Mouse (Mus musculus) ES-E14 (cell line): ENCODE data around the gene Cacybp.

ENCODE experiments used
- HCFC1 ChIP-seq: IDR thresholded peaks from 2 replicates; pipeline ENCODE4 v1.6.1; 2012; ENCODE audit warnings: low read length, inconsistent platforms, borderline replicate concordance; ENCODE audit not compliant: insufficient read depth
- ZC3H11A ChIP-seq: IDR thresholded peaks from 2 replicates; pipeline ENCODE4 v1.6.1; 2012; ENCODE audit warnings: low read depth, mild to moderate bottlenecking, inconsistent platforms, low read length, borderline replicate concordance

GRCm38 (mm10) chr1:160211597-160212122, 1.0 kb downstream of the Cacybp start:
- TF ChIP-seq ZC3H11A (no peak), HCFC1 (no peak)
